Mouse (Mus musculus): ENCODE results near the gene Ccpg1os.

DNA sequence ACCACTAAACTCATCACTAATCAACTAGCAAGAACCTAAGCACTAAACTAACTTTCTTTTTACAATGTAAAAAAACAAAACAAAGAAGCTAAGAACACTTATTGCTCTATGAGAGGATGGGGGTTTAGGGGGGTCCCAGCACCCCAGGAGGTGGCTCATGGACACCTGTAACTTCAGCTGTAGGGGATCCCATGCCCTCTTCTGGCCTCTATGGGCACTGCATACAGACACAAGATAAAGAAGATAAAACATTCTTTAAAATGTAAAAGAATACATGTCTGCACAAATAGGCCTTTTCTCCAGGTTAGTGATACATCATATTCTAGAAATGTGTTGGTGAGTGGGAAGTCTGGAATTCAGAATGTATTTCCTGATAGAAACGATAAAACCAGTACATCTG lies 48.2 kb upstream of the Ccpg1os start:
- TF ChIP-seq CTCF (IDR thresholded peaks at IDR 0.05; ENCODE audit: extremely low read depth, insufficient read depth, low read length): no peak
- TF ChIP-seq POLR2A (IDR thresholded peaks at IDR 0.05; ENCODE audit: extremely low read depth, insufficient read depth, low read length): no peak

Data from cortical plate, adult 2 months (tissue).